Mouse (Mus musculus) MEL (cell line): ENCODE data around the gene Gm13271.
"Not testable (repeated sequence)": the region's sequence is repeated elsewhere in the genome, so short reads cannot be mapped to it uniquely, and the experiment has no call there.

Experiments
- BHLHE40 ChIP-seq: IDR thresholded peaks from 2 replicates; pipeline ENCODE4 v1.6.1; 2012; ENCODE audit warnings: low read depth, mild to moderate bottlenecking, inconsistent platforms, low read length, improper control_type of control experiment, borderline replicate concordance
- CHD1 ChIP-seq: IDR thresholded peaks from 2 replicates; pipeline ENCODE4 v1.6.1; 2012; ENCODE audit warnings: low read depth, mild to moderate bottlenecking, inconsistent platforms, low read length, improper control_type of control experiment
- CTCF ChIP-seq, 3 experiments: IDR thresholded peaks in 2 of 3; conservative IDR thresholded peaks in 1 of 3; 2 replicates each; pipeline ENCODE4 v1.5.1; 2011 to 2012; ENCODE audit warnings: low read length in 3 of 3, low read depth in 2 of 3, mild to moderate bottlenecking in 2 of 3, improper control_type of control experiment in 1 of 3, inconsistent platforms in 1 of 3, mixed read lengths in 1 of 3, moderate library complexity in 1 of 3; ENCODE audit not compliant: control insufficient read depth in 1 of 3, insufficient read depth in 1 of 3, poor library complexity in 1 of 3, severe bottlenecking in 1 of 3
- GATA1 ChIP-seq: IDR thresholded peaks from 2 replicates; pipeline ENCODE4 v1.6.1; 2011; ENCODE audit warnings: low read depth, low read length, improper control_type of control experiment
- MAX ChIP-seq: IDR thresholded peaks from 2 replicates; pipeline ENCODE4 v1.6.1; 2011; ENCODE audit warnings: low read length, improper control_type of control experiment
- MXI1 ChIP-seq: IDR thresholded peaks from 2 replicates; pipeline ENCODE4 v1.6.1; 2011; ENCODE audit warnings: mild to moderate bottlenecking, low read depth, low read length, improper control_type of control experiment
- POLR2A ChIP-seq, 2 experiments: IDR thresholded peaks; 2 replicates each; pipeline ENCODE4 v1.6.1; 2011 to 2012; ENCODE audit warnings: low read length in 2 of 2, mild to moderate bottlenecking in 2 of 2, control low read depth in 1 of 2, improper control_type of control experiment in 1 of 2, low read depth in 1 of 2, moderate library complexity in 1 of 2; ENCODE audit not compliant: control insufficient read depth in 1 of 2, insufficient read depth in 1 of 2, poor library complexity in 1 of 2
- POLR2AphosphoS2 ChIP-seq: IDR thresholded peaks from 2 replicates; pipeline ENCODE4 v1.6.1; 2011; ENCODE audit warnings: low read length, improper control_type of control experiment
- RCOR1 ChIP-seq: IDR thresholded peaks from 2 replicates; pipeline ENCODE4 v1.6.1; 2012; ENCODE audit warnings: low read depth, mild to moderate bottlenecking, inconsistent platforms, low read length, improper control_type of control experiment
- USF1 ChIP-seq: IDR thresholded peaks from 2 replicates; pipeline ENCODE4 v1.6.1; 2014; ENCODE audit warnings: low read depth, mild to moderate bottlenecking, inconsistent platforms, low read length, improper control_type of control experiment, moderate library complexity
- USF2 ChIP-seq, 2 experiments: IDR thresholded peaks; 2 replicates each; pipeline ENCODE4 v1.6.1; 2011 to 2012; ENCODE audit warnings: improper control_type of control experiment in 2 of 2, low read length in 2 of 2, borderline replicate concordance in 1 of 2, inconsistent platforms in 1 of 2, low read depth in 1 of 2, mild to moderate bottlenecking in 1 of 2; ENCODE audit not compliant: insufficient read depth in 1 of 2
- ZMIZ1 ChIP-seq: IDR thresholded peaks from 2 replicates; pipeline ENCODE4 v1.6.1; 2012; ENCODE audit warnings: low read depth, mild to moderate bottlenecking, inconsistent platforms, low read length, improper control_type of control experiment, moderate library complexity
- ZNF384 ChIP-seq: IDR thresholded peaks from 2 replicates; pipeline ENCODE4 v1.6.1; 2012; ENCODE audit warnings: low read depth, mild to moderate bottlenecking, inconsistent platforms, low read length, improper control_type of control experiment

DNA sequence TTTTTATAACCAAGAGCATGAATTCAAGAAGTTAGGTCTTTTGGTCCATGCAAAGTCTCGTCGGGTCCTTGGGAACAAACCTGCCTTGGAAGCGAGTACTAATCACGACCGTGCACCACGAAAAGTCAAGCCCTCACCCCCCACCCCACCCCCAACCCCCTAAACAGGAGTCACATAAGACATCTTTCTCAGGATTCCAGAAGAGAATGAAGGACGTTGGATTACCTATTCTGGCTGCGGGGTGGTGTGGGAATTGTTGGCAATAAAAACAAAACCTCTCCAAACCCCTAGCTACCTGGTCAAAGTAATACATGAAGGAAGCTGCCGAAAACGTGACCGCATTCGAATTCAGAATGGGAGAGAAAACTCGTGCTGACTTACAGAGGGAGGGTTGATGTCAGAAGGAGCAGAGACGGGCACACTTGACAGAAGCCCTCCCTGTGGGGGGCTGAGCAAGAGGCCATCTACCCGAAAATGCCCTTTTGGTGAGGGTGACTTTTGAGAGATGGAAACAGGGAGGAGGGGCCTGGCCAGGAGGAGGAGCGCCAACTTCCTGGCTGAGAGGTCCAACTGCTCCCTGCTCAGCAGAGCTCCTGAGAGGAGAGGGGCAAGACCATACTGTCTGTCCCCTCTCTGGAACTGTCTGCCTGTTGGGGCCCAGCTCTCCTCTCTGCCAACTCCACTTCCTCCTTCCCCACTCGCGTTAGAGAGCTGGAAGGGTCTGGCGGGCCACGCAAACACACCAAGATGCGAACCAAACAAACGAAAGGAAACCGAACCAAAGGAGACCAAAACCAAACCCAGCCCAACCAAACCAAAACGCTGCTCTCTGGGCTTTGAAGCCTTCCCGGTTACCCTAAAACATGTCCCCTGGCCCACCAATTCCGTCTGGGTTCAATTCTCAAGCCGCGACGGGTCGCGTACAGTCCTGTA, 2.2 kb downstream of the Gm13271 start:
- not testable (repeated sequence) for TF ChIP-seq CTCF (IDR thresholded peaks at IDR 0.05 in 2 of 3, conservative IDR thresholded peaks at IDR 0.05 in 1 of 3; ENCODE audit: control insufficient read depth in 1 of 3, insufficient read depth in 1 of 3, low read depth in 2 of 3, low read length in 3 of 3, poor library complexity in 1 of 3, severe bottlenecking in 1 of 3); ZNF384; POLR2A (IDR thresholded peaks at IDR 0.05; ENCODE audit: control insufficient read depth in 1 of 2, insufficient read depth in 1 of 2, low read depth in 1 of 2, low read length in 2 of 2, poor library complexity in 1 of 2); MXI1; CHD1; RCOR1; POLR2AphosphoS2; BHLHE40; USF1; GATA1; MAX; USF2 (IDR thresholded peaks at IDR 0.05; ENCODE audit: borderline replicate concordance in 1 of 2, insufficient read depth in 1 of 2, low read depth in 1 of 2, low read length in 2 of 2)
- 0 out of 2 replicates have a peak, but pooled peaks have one; percentile 68 for TF ChIP-seq ZMIZ1
